Mouse (Mus musculus) urinary bladder, postnatal 36 days (tissue): ENCODE data around the gene Tmc7.

Experiments
- DNase-seq, 2 experiments: peaks; one replicate each; pipeline ENCODE4 v3.0.0; 2022; ENCODE audit warnings: low spot score in 2 of 2, mixed read lengths in 1 of 2

Tmc7 gene

GRCm38 (mm10) chr7:118585856-118586255 lies 1.3 kb upstream of the Tmc7 start:
- no peak for DNase-seq

DNA sequence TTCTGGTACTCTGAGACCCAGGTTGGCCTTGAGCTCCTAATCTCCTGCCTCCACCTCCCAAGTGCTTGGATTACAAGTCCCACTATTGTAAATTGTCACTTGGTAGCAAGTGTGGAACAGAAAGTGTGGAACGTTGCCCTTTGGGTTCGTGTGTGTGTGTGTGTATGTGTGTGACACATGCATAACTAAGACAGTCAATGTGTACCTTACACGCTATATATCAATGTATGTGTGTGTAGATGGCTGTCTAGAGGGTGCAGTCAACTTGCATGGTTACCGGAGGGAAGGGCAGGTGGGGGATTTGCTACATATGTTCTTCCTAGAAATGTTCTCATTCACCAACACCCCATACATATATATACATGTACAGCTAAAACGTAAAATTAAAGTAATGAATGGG lies 390 bp upstream of the Tmc7 start:
- DNase-seq, result no peak

DNA sequence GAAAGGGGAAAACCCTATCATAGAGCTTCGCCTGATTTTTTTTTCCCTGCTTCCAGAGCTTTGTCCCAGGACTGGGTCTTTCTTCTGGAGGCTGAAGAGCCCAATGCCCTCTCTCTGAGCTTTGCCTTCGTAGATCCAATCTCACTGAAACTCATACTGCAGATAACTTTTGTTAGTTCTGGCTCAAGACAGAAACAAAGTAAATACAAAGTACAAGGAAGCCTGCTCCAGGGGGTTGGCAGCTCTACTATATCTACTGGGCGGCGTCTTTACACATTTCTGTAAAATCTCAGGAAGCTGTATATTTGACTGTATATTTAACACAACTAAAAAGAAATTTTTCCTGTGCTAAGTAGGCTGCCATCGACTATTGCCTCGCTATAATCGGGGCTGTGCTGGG lies 715 bp downstream of the Tmc7 start:
- DNase-seq, result no peak

DNA sequence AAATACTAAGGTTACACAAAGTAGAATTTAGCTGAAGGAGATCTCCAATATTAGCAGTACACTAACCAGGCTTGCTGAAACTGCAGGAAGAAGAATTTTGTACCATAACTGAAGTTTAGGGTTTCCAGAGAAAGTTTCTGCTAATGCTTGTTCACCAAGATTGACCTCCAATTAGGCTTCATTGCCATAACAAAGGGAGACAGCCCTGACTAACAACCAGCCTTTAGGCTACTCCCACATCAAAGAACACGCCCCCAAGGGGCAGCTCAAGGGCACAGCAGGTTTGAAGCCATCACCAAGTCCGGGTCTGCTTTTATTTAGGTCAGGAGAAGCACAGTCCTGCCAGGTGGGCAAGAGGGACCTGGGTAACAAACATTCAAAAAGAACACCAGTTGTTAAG lies 4.6 kb downstream of the Tmc7 start:
- DNase-seq, result no peak

DNA sequence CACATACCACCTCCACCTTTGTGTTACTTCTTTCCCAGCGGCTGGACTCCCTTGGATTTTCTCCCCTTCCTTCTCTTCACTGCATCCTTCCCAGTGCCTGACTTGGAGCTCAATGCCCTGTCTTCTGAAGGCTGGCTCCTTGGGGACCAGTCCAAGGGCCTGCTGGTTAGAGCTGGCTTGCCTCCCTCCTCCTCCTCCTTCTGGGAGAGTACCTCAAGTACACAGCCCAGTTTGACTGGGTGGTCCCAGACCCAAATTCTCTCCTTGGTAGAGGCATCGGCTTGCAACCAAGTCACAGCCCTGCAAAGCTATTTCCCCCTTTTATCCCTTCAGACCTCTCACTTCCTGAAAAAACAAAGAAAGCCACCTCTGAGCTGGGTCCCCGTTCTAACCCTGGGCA lies 6.3 kb downstream of the Tmc7 start:
- DNase-seq, result no peak

DNA sequence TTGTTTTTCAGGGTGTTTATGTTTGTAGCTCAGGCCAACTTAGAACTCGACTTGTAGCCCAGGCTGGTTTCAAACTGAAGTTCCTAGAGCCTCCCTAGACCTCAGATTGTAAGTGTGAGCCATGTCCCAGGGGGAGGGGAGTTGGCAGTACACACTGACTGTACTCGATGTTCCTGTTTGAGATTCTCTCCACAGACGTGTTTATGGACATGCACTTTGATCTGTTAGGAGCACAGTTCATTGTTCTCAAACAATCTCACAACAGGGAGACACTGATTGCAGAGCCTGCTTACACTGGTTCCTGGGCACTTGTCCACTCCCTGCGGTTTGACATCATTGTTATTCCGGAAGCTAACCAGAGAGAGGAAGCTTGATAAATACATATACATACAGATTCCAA lies 12.5 kb downstream of the Tmc7 start:
- no peak for DNase-seq

DNA sequence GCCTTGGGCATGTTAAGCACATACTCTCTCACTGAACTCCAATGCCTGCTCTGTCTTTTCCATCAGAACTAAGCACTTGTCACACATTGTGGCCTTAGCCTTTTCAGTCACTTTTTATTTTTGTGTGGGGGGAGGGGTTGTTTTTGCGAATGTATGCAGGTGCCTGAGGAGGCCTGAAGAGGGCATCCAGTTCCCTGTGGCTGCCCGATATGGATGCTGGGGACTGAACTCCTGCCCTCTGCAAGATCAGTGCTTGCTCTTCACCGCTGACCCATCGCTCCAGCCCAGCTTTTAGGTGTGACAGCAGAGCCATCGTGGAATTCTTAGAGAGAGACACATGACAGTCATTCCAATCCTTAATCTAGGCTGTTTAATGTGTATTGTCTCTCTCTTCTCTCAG lies 13.2 kb downstream of the Tmc7 start:
- DNase-seq, result no peak

DNA sequence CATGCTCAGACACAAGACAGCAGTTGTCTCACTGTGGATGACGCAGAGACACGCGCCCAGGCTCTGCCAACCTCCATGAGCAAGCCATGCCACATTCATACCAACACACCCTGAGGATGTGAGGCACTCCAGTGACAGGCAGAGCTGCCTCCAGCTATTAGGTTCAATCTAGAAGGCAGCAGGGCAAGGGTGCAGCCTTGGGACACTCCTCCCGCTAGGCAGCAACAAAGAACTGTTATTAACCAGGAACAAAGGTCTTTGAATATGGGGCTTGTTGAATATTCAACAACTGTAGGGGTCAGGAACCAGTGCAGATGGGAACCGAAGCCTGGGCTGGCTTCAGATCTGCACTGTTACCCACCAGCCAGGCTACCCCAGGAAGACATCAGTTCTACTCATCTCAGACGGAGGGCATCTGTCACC lies 15.4 kb downstream of the Tmc7 start:
- peak; percentile 18 to 33 for DNase-seq

DNA sequence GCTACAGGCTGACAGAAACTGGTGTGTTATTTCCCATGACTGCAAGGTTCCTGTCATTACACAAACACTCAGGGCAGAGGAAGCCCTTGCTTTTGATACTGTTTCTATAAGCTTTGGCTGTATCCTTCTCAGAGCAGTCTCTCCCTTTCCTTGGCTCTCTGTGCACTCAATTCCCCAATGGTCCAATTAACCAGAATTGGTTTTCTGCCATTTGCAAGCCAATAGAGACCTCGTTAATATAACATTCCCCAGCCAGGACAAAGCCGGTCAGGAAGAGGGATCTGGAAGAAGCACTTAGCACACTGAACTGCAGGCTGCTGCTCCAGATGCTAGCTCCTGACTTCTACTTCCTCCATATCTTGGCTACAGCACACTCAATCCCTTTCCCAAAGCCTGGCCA lies 30.2 kb downstream of the Tmc7 start:
- DNase-seq, result no peak

- DNase-seq, result no peak
These were observed 30.7 kb downstream of the Tmc7 start for GRCm38 (mm10) chr7:118553881-118554280.

DNA sequence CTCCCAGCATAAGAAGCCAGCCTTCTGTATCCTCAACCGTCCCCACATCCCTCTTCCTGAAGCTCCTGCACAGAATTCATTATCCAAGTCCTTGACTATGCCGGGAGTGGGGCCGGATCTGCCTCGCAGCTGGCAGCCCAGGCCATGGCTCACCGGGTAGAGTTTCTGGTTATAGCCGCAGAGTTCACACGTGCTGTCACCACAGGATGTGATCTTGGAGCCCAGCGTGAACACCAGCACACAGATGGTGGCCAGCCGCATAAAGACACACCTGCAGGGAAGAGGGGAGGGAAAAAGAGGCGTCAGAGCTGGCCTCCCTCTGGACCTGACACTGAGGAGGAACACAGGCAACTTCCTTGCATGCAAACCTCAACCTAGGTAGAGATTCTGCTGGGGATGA lies 37.1 kb downstream of the Tmc7 start:
- no peak for DNase-seq

DNA sequence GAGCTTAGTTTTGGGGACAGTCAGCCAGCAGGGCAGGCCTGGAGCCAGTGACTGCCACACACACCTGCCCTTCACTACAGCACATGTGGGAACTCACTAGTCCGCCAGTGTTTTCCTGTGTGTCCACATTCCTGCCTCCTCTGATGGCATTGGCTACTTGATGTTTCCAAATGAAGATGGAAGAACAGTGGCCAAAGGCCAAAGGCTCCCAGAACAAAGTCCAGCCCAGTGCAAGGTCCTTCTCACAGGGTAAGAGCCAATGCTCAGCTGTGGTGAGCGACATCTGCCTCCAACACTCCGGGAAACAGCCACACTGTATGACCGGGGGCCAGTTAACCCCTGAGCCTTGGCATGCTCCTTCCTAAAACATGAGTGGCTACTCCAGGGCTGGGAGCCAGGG lies 40.4 kb downstream of the Tmc7 start:
- no peak for DNase-seq

DNA sequence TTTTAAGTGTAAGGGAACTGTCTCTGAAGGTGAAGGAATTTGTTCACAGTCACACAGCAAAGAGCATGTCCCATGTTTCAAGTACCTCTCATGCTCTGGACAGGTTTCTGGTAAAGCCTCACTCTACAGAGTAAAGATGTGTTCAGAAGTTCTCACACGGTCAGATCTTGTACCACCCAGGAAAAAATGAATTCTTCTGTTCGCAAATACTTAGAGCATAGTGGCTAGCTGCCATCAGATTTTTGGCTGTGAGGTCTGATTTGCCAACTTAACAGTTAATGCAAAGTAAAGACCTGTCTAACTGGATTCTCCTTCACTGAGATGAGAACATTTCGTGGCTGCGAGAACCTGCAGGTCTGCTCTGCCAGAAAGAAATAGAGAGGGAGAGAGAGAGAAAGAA lies 49.5 kb downstream of the Tmc7 start:
- DNase-seq, result no peak

- no peak for DNase-seq
These were observed 50.2 kb downstream of the Tmc7 start for GRCm38 (mm10) chr7:118534326-118534725.

DNA sequence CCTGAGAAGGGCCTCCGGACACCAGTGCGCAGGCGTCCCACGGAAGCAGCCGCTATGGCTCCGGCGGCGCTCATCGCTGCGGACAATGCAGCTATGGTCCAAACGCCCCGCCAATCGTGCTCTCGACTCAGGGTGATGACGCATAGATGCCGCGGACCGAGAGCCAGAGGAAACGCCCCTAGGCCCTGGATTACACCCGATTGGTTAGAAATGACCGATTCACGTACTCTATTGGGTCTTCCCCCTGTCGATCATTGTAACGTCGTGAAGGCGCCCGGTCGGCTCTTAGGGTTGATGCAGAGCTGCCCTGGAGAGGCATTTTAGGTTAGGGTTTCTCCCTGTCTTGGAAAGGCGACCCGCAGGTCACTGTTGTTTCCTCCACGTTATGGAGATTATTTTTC lies 51.4 kb downstream of the Tmc7 start, which contains the start of gene Coq7:
Gene Coq7, minus strand, starts transcription at position 179 of the 401 bp plus-strand sequence.
- peak; percentile 91 to 94 for DNase-seq

- DNase-seq, result peak; percentile 94 to 95
These were observed 51.9 kb downstream of the Tmc7 start for GRCm38 (mm10) chr7:118532519-118533177.

DNA sequence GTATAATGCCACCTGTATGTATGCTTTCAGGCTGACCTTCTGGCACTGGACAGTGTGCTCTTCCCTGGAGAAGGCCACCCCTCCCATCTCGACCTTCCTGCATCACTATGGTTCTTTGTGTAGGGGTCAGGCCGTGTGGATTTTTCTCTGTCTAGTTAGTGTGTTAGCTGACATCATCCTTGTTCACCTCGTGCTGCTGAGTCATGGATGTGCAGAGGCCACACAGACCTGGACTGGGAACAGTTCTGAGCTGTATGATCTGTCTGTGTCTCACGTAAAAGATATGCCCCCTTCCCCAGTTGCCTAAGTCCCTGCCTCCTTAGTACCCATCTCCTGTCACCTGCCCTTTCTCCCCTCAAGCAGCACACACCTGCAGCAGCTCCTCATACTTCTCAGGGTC lies 57.6 kb downstream of the Tmc7 start:
- DNase-seq, result no peak

DNA sequence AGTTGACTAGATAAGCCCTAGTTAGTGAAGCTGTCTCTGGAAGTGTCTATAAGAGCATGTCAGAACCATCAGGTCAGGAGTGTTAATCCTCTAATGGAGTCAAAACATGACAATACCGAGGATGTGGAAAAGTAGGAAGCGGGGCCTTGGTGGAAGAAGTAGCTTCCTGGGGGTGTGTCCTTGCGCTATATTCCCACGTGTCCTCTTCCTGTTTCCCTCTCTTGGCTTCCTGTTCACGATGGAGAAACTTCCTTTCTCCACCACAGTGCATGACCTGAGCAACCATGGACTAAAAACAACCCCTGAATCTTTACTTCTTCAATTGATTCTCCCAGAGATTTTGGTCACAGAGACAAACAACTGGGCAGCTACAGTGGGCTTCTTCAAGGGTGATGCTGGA lies 62.5 kb downstream of the Tmc7 start:
- DNase-seq, result no peak

- no peak for DNase-seq
These were observed 64.9 kb downstream of the Tmc7 start for GRCm38 (mm10) chr7:118519661-118520060.

DNA sequence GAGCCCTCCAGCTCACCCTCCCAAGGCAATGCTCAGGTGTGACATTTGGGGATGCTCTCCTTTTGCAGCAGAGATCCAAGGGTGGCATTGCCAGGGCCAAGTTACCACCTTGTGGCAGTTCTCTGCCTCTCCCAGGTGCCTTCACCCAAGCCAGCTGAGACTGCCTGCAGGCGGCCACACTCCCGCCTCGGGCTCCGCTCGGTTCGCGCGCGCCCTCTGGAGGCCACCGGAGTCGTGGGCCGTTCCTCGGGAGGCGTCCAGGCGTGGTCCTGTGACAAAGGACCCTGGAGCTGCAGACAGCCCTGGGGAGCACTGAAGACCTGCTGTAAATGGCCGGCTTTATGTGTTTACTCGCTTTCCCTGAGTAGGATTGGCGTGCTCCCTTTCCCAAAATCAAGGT lies 65.8 kb downstream of the Tmc7 start:
- DNase-seq, result peak; percentile 69 to 81

- no peak for DNase-seq
These were observed 66.7 kb downstream of the Tmc7 start for GRCm38 (mm10) chr7:118517819-118518218.

DNA sequence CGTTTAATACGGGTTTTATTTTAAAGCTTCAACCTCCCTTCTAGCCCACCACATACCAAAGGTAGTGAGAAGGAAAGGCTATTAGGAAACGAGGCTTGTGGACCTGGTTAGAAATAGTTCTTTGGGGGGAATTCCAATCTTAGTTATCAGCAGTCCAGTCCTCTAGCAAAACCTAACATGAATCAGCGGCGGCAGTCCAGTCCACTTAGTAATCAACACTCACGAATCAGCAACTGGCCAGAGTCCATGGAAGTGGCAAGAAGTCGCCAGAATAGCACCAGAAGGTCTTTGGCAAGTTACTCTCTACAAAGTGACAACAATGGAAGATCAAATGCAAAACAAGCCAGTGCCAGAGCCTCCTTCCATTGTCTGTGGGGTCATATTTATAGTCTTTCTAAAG lies 76.0 kb downstream of the Tmc7 start:
- DNase-seq, result no peak

DNA sequence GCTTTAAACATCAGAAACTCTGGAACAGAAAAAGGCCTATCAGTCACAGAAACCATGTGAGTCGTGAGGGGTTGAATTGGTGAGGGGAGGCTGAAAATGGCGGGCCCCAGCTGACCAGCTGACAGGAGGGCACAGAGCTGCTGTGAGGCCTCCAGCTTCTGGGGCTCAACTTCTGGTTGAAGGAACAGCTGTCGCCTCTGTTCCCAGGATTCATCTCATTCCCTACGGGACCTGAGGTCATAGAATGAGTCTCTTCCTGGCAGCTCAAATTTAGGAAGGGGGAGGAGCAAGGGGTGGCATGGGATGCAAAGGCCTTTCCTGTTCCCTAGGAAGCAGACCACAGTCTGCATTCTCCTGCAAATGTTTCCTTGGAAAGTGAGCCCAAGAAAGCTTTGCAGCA lies 80.7 kb downstream of the Tmc7 start:
- no peak for DNase-seq

GRCm38 (mm10) chr7:118502333-118502732 lies 82.2 kb downstream of the Tmc7 start:
- no peak for DNase-seq
